Comparison of ENCODE assay signal across 17 mouse cellular contexts in the genomic region with DNA sequence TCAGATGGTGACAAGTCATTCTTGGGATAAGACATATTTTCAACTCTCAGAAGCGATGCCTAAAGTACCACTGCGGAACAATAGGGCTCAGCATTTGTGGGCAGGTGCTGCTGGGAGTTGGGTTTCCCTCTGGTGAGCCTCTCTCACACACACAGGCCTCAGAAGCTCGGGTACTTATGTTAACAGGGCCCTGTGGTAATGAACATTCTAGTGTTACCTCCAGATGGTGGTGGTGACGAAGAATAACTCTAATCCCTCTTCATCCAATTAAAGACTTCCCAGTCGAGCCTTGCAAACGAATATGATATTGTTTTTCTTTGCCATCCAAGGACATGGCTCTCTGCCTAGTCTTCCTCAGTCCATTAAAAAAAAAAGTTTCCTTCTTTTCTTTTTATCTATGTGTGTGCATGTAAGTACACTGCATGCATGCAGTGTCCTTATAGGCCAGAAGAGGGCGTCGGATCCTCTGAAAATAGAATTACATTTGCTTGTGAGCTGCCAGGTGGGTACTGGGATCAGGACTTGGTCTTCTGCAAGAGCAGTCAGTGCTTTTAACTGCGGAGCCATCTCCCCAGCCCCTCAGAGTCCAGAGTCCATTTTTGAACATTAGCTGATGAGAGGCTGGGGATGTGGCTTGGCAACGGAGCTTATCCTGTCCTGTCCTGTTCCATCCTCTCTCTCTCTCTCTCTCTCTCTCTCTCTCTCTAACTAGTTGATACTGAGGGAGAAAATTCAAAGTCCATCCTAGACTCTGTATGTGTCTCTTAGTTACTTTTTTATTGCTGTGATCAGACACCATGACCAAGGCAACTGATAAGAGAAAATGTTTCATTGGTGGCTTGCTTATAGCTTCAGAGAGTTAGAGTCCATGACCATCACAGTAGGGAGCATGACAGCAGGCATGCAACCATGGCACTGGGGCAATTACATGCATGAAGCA.
DNase-seq lines count a peak whose midpoint lies in the region; ATAC-seq and TF ChIP-seq lines count a peak whose summit lies in the region.
"Had no signal": no experiment of that assay in that cellular context is flagged by ENCODE, and none has a peak within 500 bp of the region (broad histone marks: within the 10 kb centered on the region; RNA-seq: fewer than 3 reads in every experiment).

No protein-coding gene starts in this region.

- TF ChIP-seq POLR2A in small intestine, adult 2 months (IDR thresholded peaks at IDR 0.05; ENCODE audit: low read depth, low read length) = no peak

- ATAC-seq in liver, embryonic 14.5 days (ENCODE audit: insufficient read depth) = no peak
- no peak for ATAC-seq in heart, embryonic 11.5 days (replicated peaks; ENCODE audit: insufficient number of reproducible peaks, low FRiP score, low TSS enrichment)

- H3K4me2 ChIP-seq in liver, embryonic 14.5 days (ENCODE audit: low read depth) = no peak overlapping the region
- H3K4me2 ChIP-seq in heart, embryonic 11.5 days = no peak overlapping the region
- H3K4me2 ChIP-seq: heart, embryonic 13.5 days; limb, embryonic 15.5 days; neural tube, embryonic 13.5 days had no signal

- 67% methylated on average over 10 of the region's 10 CpGs for WGBS in liver, embryonic 14.5 days (ENCODE audit: insufficient replicate concordance)
- 73% methylated on average over 10 of the region's 10 CpGs for WGBS in small intestine, adult 2 months
- WGBS in heart, embryonic 11.5 days (ENCODE audit: insufficient replicate concordance) = 70% methylated on average over 10 of the region's 10 CpGs

- H3K36me3 ChIP-seq in liver, embryonic 14.5 days (replicated peaks; ENCODE audit: control insufficient read depth, insufficient read depth, low read depth) = no peaks in the 10 kb centered on the region
- no peaks in the 10 kb centered on the region for H3K36me3 ChIP-seq in small intestine, adult 2 months (ENCODE audit: control insufficient read depth, insufficient read depth, low read length)
- H3K36me3 ChIP-seq in heart, embryonic 11.5 days (ENCODE audit: control insufficient read depth, insufficient read depth, low read length) = no peaks in the 10 kb centered on the region
- H3K36me3 ChIP-seq: heart, embryonic 13.5 days; limb, embryonic 15.5 days; neural tube, embryonic 13.5 days had no signal

- intact Hi-C loops in gastrocnemius, adult 2 months (cut with DNase I) = no loop called here
- intact Hi-C loops in gastrocnemius, postnatal 36 days (cut with DNase I) = no loop called here

- no peak overlapping the region for H3K27ac ChIP-seq in gastrocnemius, adult 2 months
- H3K27ac ChIP-seq in liver, embryonic 14.5 days = no peak overlapping the region
- H3K27ac ChIP-seq in small intestine, adult 2 months (ENCODE audit: insufficient read depth, low read depth, low read length) = no peak overlapping the region
- no peak overlapping the region for H3K27ac ChIP-seq in heart, embryonic 11.5 days (ENCODE audit: low read depth, low read length)
- H3K27ac ChIP-seq: heart, embryonic 13.5 days; limb, embryonic 15.5 days; neural tube, embryonic 13.5 days had no signal

- H3K4me1 ChIP-seq in liver, embryonic 14.5 days (replicated peaks; ENCODE audit: control insufficient read depth in 2 of 2, insufficient read depth in 2 of 2, low read length in 1 of 2) = peaks cover 3 to 6% of the 10 kb centered on the region in 2 experiments; a peak in 3 of 4 replicates
- no peaks in the 10 kb centered on the region for H3K4me1 ChIP-seq in small intestine, adult 2 months (ENCODE audit: control insufficient read depth, insufficient read depth, insufficient read length, low read length)
- peaks cover 3% of the 10 kb centered on the region; the same call in 1 of the 2 replicates for H3K4me1 ChIP-seq in heart, embryonic 11.5 days (ENCODE audit: control insufficient read depth, insufficient read depth, low read length)
- H3K4me1 ChIP-seq: limb, embryonic 15.5 days; neural tube, embryonic 13.5 days had no signal

- no peak for TF ChIP-seq EP300 in liver, embryonic 14.5 days (IDR thresholded peaks at IDR 0.05; ENCODE audit: low read depth)

- no peak for DNase-seq in gastrocnemius, adult 2 months
- DNase-seq in gastrocnemius, postnatal 36 days = no peak
- no peak for DNase-seq in liver, embryonic 14.5 days (ENCODE audit: low read depth in 3 of 3, low spot score in 3 of 3)
- DNase-seq in liver (no peak), MEL-GATA-1-ER (ENCODE audit: extremely low read depth, low read depth) (peak; percentile 44)
- DNase-seq: adrenal gland, postnatal 36 days; B cell, adult 2 months; cerebellum, adult 9-11 months; kidney, adult 11 months; lung, postnatal 14 days; right cerebral cortex, adult 18-20 months; thymus, postnatal 36 days had no signal

- peak; percentile 11; the same call in 1 of the 2 replicates for TF ChIP-seq CTCF in gastrocnemius, adult 2 months (IDR thresholded peaks at IDR 0.05)
- peak; percentile 24; the same call in 1 of the 2 replicates for TF ChIP-seq CTCF in liver, embryonic 14.5 days (IDR thresholded peaks at IDR 0.05; ENCODE audit: low read depth)
- TF ChIP-seq CTCF in small intestine, adult 2 months (IDR thresholded peaks at IDR 0.05; ENCODE audit: extremely low read depth, insufficient read length, insufficient replicate concordance, low read depth, low read length) = peak; percentile 34; the same call in 1 of the 2 replicates

- H3K27me3 ChIP-seq in liver, embryonic 14.5 days (ENCODE audit: control insufficient read depth, insufficient read depth, low read length) = no peaks in the 10 kb centered on the region
- no peaks in the 10 kb centered on the region for H3K27me3 ChIP-seq in small intestine, adult 2 months (ENCODE audit: control insufficient read depth, insufficient read depth, low read length)
- 0 out of 2 replicates have a peak, but pooled peaks cover 5% of the 10 kb centered on the region for H3K27me3 ChIP-seq in heart, embryonic 11.5 days (ENCODE audit: control insufficient read depth, insufficient read depth, low read length)
- H3K27me3 ChIP-seq: heart, embryonic 13.5 days; limb, embryonic 15.5 days; neural tube, embryonic 13.5 days had no signal

- H3K4me3 ChIP-seq in gastrocnemius, adult 2 months = no peak overlapping the region
- H3K4me3 ChIP-seq in liver, embryonic 14.5 days (ENCODE audit: insufficient read depth in 1 of 2, low read depth in 2 of 2, low read length in 2 of 2) = no peak overlapping the region
- H3K4me3 ChIP-seq in small intestine, adult 2 months (ENCODE audit: low read depth, low read length) = no peak overlapping the region
- no peak overlapping the region for H3K4me3 ChIP-seq in heart, embryonic 11.5 days (ENCODE audit: low read depth, low read length)
- H3K4me3 ChIP-seq: heart, embryonic 13.5 days; limb, embryonic 15.5 days; neural tube, embryonic 13.5 days had no signal

- no peaks in the 10 kb centered on the region for H3K9me3 ChIP-seq in liver, embryonic 14.5 days (ENCODE audit: control insufficient read depth, low read length)
- H3K9me3 ChIP-seq in heart, embryonic 11.5 days (replicated peaks; ENCODE audit: control insufficient read depth, low read length) = no peaks in the 10 kb centered on the region
- H3K9me3 ChIP-seq: heart, embryonic 13.5 days; limb, embryonic 15.5 days; neural tube, embryonic 13.5 days had no signal

- H3K9ac ChIP-seq in liver, embryonic 14.5 days (replicated peaks) = no peak overlapping the region
- H3K9ac ChIP-seq in heart, embryonic 11.5 days (ENCODE audit: low read depth, low read length) = no peak overlapping the region
- H3K9ac ChIP-seq: heart, embryonic 13.5 days; limb, embryonic 15.5 days; neural tube, embryonic 13.5 days had no signal
